Mouse (Mus musculus) right cerebral cortex, adult 18-20 months (tissue): ENCODE data around the gene Entpd2.

Experiments
- DNase-seq: peaks from one replicate; pipeline ENCODE4 v3.0.0; 2022; ENCODE audit warnings: mixed read lengths

Entpd2 gene

DNA sequence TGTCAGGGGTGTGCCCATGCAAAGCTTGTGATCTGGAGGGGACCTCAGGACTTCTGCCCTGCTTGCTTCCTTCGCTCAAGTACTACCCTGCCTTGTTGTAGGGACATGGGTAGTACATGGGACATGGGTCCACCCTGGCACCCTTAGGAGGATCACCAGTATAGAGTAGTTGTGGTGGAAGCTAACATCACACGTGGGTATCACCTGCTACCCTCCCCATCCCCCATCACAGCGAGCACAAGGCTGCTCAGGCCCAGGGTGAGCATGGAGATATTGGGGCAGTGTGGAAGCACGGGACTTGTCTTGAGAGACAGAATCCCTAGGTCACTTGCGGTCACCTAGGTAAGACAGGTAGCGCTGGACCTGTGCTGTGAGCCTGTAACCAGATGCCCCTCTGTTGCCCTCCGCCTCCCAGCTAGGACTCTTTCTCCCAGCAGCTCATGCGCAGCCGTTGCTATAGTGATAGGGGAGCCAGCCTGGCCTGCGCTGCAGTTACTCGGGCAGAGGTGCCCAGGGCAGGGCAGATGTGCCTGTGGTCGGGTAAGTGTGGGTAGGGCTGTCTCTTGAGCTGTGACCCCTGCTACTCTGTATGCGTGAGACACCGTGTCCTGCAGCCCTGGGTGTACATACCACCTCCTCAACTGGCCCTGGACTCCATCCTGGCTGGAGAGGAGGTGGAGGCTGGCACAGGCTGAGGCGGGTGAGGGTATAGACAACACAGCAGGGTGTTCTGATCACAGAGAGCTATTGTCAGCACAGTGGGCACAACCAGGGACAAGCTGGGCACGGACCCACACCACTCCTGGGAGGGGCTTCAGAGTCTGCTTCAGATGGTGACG is 34.9 kb downstream of the Entpd2 start:
- peak; percentile 59 for DNase-seq

DNA sequence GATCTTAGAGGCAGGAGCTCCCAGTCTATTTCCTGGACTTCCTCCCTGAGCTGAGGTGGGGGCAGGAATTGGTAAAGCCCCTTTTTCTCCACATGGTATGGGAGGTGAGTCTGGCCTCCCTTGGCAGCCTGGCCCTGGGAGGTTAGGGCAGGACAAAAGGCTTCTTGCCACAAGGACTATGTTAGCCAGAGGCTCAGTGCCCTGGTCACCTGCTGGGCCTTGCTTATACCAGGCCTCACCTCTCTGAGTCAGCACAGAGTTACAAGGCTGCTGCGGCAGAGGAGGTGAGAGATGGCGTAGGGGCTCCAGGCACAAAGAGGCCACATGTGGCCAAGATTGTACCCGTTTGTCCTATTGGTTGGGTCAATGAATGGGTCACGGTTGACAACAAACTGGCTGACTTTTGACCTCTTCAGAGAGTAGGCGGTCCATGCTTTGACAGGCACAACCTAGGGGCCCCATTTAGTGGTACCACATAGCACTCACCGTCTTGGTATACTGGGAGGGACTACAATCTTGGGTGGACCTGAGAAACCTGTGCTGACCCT is 35.7 kb downstream of the Entpd2 start:
- DNase-seq: no peak

DNA sequence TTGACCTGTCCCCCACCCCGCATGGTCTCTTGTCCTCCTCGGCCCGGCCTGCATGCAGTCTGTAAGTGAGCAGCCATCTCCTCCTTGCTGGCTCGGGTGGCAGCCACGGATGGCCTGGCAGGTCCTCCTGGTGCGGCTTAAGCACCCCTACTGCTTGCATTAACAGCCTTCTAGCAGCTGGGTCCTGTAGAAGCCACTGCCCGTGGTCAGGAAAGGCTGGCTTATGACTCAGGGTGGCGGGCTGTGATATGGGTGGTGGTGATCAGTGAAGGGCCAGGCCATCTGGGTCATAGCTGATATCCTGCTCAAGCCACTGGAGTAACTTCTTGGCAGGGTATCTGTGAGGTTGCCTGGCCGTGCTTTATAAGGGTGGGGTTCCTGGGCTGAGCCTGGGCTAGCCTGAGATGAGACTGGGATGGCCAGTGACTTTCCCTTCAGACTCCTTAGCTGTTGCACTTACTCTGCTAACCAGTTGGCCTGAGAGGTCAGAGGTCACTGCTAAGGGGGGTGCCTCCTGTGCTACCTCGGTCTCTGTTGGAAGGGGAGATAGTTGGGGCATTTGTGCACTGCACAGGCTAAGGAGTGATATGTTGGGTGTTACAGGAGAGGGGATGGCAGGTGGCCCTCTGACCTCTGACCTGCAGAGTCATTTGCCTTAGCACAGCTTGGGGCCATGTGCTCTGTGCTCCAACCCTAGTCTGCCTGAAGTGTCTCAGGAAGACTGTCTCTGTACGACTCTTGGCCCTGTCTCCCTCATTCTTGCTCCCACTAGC is 36.8 kb downstream of the Entpd2 start:
- no peak for DNase-seq

DNA sequence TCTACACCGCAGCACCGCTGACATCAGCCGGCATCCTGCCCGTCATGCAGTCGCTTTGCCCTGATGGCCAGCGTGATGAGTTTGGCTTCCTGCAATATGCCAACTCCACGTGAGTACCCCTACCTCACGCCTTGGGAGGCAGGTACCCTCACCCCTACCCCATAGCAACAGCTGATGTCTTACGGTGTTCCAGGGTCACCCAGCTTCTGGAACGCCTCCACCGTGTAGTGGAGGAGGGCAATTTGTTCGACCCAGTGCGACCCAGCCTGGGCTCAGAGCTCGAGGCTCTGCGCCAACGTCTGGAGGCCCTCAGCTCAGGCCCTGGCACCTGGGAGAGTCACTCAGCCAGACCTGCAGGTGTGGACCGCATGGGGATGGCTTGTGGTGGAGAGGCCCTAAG is 37.4 kb downstream of the Entpd2 start:
- no peak for DNase-seq

DNA sequence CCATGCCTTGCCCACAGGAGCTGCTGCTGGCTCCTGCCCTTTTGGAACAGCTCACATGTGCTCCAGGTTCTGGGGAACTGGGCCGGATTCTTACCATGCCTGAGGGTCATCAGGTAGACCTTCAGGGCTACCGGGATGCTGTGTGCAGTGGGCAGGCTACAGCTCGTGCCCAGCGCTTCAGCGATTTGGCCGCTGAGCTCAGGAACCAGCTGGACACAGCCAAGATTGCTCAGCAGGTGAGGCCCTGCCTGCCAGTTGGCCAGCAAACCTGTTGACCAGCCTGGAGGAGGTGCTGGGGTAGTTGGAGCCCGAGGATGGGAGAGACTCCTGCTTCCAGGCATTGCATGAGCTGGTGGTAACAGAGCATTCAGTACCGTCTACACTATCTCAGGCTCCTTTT is 38.6 kb downstream of the Entpd2 start:
- DNase-seq: no peak

DNA sequence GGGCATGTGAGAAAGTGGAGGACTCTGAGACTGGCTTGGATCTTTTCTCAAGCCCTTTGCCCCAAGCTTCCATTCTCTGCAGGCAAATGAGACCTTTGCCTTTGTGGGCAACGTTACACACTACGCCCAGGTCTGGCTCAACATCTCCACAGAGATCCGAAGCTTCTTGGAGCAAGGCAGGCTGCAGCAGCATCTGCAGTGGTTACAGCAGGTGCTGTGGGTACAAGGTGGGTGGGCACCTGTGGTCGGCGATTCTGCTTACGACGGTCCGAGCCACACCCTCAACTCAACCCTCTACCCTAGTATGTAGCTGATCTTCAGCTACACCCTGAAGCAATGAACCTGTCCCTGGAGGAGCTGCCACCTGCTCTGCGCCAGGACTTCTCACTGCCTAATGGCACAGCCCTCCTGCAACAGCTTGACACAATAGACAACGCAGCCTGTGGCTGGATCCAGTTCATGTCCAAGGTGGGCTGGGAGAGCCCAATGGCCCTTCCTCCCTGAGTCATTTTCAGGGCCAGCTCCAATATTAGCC is 40.7 kb downstream of the Entpd2 start:
- DNase-seq: no peak

DNA sequence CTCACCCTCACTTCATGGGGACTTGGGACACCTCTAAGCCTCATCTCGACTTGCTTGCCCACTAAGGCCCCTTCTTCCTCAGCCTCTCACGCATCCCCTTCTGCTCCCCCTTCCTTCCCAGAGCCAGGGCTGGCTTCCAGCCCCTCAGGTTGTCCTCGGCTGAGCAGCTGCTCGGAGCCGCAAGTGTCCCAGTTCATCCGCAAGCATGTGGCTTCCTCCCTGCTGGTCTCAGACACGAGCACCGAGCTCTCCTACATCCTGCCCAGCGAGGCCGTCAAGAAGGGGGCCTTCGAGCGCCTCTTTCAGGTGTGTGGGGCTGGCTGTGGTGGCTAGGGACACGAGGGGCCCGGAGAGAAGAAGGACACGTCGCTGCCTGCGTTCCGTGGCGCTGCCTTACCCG is 45.4 kb downstream of the Entpd2 start:
- no peak for DNase-seq

DNA sequence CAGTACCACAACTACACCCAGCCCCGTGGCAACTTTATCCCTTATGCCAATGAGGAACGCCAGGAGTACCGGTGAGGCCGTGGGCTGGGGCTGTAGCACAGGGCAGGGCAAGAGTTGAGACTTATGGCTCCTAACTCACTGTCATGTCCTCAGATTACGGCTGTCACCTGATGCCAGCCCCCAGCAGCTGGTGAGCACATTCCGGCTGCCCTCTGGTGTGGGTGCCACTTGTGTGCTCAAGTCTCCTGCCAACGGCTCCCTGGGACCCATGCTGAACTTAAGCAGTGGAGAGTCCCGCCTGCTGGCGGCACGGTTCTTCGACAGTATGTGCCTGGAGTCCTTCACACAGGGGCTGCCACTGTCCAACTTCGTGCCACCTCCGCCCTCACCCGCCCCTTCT is 47.0 kb downstream of the Entpd2 start:
- no peak for DNase-seq
